Mouse (Mus musculus) stomach, embryonic 16.5 days (tissue): Measurements from ENCODE around the gene Atp5j2. TPM values are rescaled to one million over a fixed set of nuclear protein-coding genes. Genes with fewer than 3 reads are reported as not detected.

Source experiments
- ATAC-seq: fragments of 200-750 bp; cut with Nextera tagmentation; 2 replicates; pipeline ENCODE4 v1.8.0; 2017; ENCODE audit warnings: moderate number of reproducible peaks, moderate TSS enrichment; ENCODE audit not compliant: insufficient read depth, low FRiP score
- H3K27ac ChIP-seq: fragments of 300-500 bp; sonication (generic); 2 replicates; pipeline ENCODE4 v1.5.1; 2014; ENCODE audit warnings: low read length
- H3K27me3 ChIP-seq: fragments of 300-500 bp; sonication (generic); 2 replicates; pipeline ENCODE4 v1.6.1; 2014; ENCODE audit warnings: low read length, control low read depth, mixed read lengths; ENCODE audit not compliant: control insufficient read depth, insufficient read depth
- H3K36me3 ChIP-seq: fragments of 300-500 bp; sonication (generic); 2 replicates; pipeline ENCODE4 v1.6.1; 2014; ENCODE audit warnings: low read length; ENCODE audit not compliant: control insufficient read depth, insufficient read depth
- H3K4me1 ChIP-seq: fragments of 300-500 bp; sonication (generic); 2 replicates; pipeline ENCODE4 v1.6.1; 2014; ENCODE audit warnings: low read length, control low read depth, mixed read lengths; ENCODE audit not compliant: control insufficient read depth, insufficient read depth
- H3K4me2 ChIP-seq: fragments of 300-500 bp; sonication (generic); 2 replicates; pipeline ENCODE4 v1.6.1; 2014; ENCODE audit warnings: low read depth, low read length, mixed read lengths
- H3K4me3 ChIP-seq: fragments of 300-500 bp; sonication (generic); replicated peaks from 2 replicates; pipeline ENCODE4 v1.5.1; 2014; ENCODE audit warnings: mild to moderate bottlenecking, low read length
- H3K9ac ChIP-seq: fragments of 300-500 bp; sonication (generic); 2 replicates; pipeline ENCODE4 v1.6.1; 2014; ENCODE audit warnings: low read length
- H3K9me3 ChIP-seq: fragments of 300-500 bp; sonication (generic); replicated peaks from 2 replicates; pipeline ENCODE4 v1.6.1; 2016; ENCODE audit warnings: low read length, control low read depth; ENCODE audit not compliant: control insufficient read depth
- WGBS: fragments of 180-500 bp; shearing (Covaris S2); extraction: QIAGEN DNeasy Blood & Tissue Kit; methylation state at CpG from one replicate; pipeline ENCODE4 v1.1.7; 2014; 5-methylcytosine and 5-hydroxymethylcytosine counted together
- polyA plus RNA-seq: library from polyadenylated mRNA; unstranded; fragments of >200 nt; fragmentation: Nextera tagmentation; extraction: Ambion mirVana; gene quantifications from 2 replicates; pipeline ENCODE4 v1.2.1, GENCODE M21; 2015

Gene Atp5j2
- polyA plus RNA-seq, 1 experiment from 2014 or later: 758 TPM

- H3K4me1 ChIP-seq: no peaks in the 10 kb centered on the region
- H3K4me2 ChIP-seq: no peak overlapping the region
- ATAC-seq: no peak
- no peak overlapping the region for H3K9ac ChIP-seq
- no peaks in the 10 kb centered on the region for H3K27me3 ChIP-seq
- peaks cover 31% of the 10 kb centered on the region for H3K36me3 ChIP-seq
- no peak overlapping the region for H3K4me3 ChIP-seq
- WGBS: 88% methylated on average over 6 of the region's 6 CpGs
- no peaks in the 10 kb centered on the region for H3K9me3 ChIP-seq
- no peak overlapping the region for H3K27ac ChIP-seq
Observed at GRCm38 (mm10) chr5:145149294-145149693, 42.6 kb downstream of the Atp5j2 start.

DNA sequence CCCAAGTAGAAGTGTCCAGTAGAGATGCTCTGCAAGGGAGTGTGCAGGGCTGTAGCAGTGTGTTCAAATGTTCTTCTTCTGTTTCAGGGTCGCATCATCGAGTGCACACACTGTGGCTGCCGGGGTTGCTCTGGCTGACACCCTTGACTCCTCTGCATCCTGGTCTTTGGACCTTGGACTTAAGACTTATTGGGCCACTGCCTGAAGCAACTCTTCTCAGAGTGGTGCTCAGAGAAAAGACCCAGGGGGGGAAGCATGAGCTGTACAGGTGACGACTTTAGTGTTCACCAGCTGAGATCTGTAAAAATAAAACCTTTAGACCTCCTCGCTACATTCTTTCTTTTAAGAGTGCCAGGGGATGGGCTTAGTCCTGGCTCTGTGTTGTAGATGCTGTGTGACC, 44.1 kb downstream of the Atp5j2 start:
- no peaks in the 10 kb centered on the region for H3K9me3 ChIP-seq
- no peaks in the 10 kb centered on the region for H3K4me1 ChIP-seq
- no peak for ATAC-seq
- H3K27ac ChIP-seq: no peak overlapping the region
- 86% methylated on average over 5 of the region's 5 CpGs for WGBS
- no peak overlapping the region for H3K4me3 ChIP-seq
- no peaks in the 10 kb centered on the region for H3K27me3 ChIP-seq
- H3K4me2 ChIP-seq: no peak overlapping the region
- H3K9ac ChIP-seq: no peak overlapping the region
- peaks cover 36% of the 10 kb centered on the region for H3K36me3 ChIP-seq

GRCm38 (mm10) chr5:145140611-145141010, 51.3 kb downstream of the Atp5j2 start:
- peak overlapping the region; percentile 87 for H3K27ac ChIP-seq
- no peaks in the 10 kb centered on the region for H3K9me3 ChIP-seq
- under 1% methylated on average over 18 of the region's 18 CpGs for WGBS
- peaks cover 19% of the 10 kb centered on the region for H3K36me3 ChIP-seq
- no peaks in the 10 kb centered on the region for H3K27me3 ChIP-seq
- H3K4me2 ChIP-seq: peak overlapping the region; percentile 86
- H3K9ac ChIP-seq: peak overlapping the region; percentile 87
- H3K4me1 ChIP-seq: peaks cover 15% of the 10 kb centered on the region
- peak overlapping the region; percentile 94 for H3K4me3 ChIP-seq
- ATAC-seq: no peak

DNA sequence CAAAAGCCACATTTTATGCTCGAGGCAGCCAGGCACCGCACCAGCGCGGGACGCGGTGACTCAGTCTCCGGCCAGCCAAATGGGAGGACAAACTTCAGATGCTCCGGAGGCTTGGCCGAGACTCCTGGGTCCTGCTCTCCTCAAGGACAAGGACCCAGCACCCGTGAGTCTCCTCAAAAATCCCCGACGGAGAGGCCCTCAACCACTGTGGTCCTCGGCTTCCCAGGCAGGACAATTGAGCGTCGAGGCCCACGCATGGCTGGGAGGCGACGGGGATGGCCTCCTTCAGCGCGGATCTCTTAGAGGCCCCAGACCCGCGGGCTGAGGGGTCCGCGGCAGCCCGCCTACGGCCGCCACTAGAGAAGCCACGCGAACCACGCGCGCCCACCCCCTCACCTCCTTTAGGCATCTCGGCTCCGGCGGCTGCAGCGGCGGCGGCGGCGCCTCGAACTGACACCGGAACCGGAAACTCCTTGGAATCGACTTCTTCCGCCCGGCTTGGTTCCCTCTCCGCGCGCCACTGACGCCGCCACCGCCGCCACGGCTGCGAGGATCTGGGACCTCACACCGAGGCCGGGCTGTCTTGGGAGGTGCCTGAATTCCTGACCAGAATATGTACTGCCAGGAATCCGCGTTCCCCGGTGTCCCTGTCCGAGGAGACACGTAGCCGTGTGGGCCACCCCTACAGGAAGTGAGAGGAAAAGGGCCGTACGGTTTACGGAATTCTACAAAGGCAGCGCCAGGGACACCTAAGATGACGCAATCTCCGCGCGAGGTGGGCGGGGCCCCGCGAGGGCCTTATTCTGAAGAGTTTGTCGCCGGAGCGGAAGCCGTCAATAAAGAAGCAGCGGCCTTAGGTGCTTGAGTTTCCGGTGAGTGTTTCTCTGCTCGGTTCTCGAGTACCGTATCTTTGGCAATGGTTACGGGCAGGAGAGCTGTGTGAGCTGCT, 52.0 kb downstream of the Atp5j2 start, which contains the start of the genes Pdap1 and Bud31:
Pdap1 (minus strand) TSS at position 668 of the 949 bp plus-strand sequence.
Bud31 (plus strand) TSS at position 792 of the 949 bp plus-strand sequence.
- Histone ChIP-seq H3K27ac (peak within 1 kb of the TSS; percentile 87), H3K4me1 (peaks cover 15% of the 10 kb centered on the region), H3K36me3 (peaks cover 13% of the 10 kb centered on the region), H3K9ac (peak within 1 kb of the TSS; percentile 87), H3K4me3 (peak within 1 kb of the TSS; percentile 94), H3K27me3 (no peaks in the 10 kb centered on the region), H3K4me2 (peak within 1 kb of the TSS; percentile 86), H3K9me3 (no peaks in the 10 kb centered on the region)
- ATAC-seq: peak; percentile 94
- WGBS: under 1% methylated on average over 84 of the region's 84 CpGs

GRCm38 (mm10) chr5:145138836-145139235, 53.0 kb downstream of the Atp5j2 start:
- Histone ChIP-seq H3K36me3 (peaks cover 20% of the 10 kb centered on the region), H3K4me1 (peaks cover 15% of the 10 kb centered on the region), H3K4me2 (peak overlapping the region; percentile 81), H3K27me3 (no peaks in the 10 kb centered on the region), H3K27ac (no peak overlapping the region), H3K4me3 (peak overlapping the region; percentile 94), H3K9ac (peak overlapping the region; percentile 87), H3K9me3 (no peaks in the 10 kb centered on the region)
- no peak for ATAC-seq
- WGBS: 2% methylated on average over 6 of the region's 6 CpGs

Other genes starting within 250 kb of the Atp5j2 start
- 7.0 and 7.7 TPM in 2 replicates for gene Smurf1, start 226.2 kb downstream of the Atp5j2 start, polyA plus RNA-seq
- not detected in 2 replicates for gene Gm4871, start 159.3 kb downstream of the Atp5j2 start, polyA plus RNA-seq
- not detected in 2 replicates for gene 1700018F24Rik, start 149.1 kb downstream of the Atp5j2 start, polyA plus RNA-seq
- gene Arpc1a, start 108.2 kb downstream of the Atp5j2 start, polyA plus RNA-seq: 148 and 155 TPM in 2 replicates
- gene Kpna7, start 108.0 kb downstream of the Atp5j2 start, polyA plus RNA-seq: 0.08 and 0.27 TPM in 2 replicates
- gene Arpc1b, start 77.8 kb downstream of the Atp5j2 start, polyA plus RNA-seq: 381 and 399 TPM in 2 replicates
- 77.8 and 81.4 TPM in 2 replicates for gene Pdap1, start 51.8 kb downstream of the Atp5j2 start, polyA plus RNA-seq
- 147 and 167 TPM in 2 replicates for gene Bud31, start 51.7 kb downstream of the Atp5j2 start, polyA plus RNA-seq
- gene Ptcd1, start 25.0 kb downstream of the Atp5j2 start, polyA plus RNA-seq: 15.1 and 17.4 TPM in 2 replicates
- 35.2 and 36.3 TPM in 2 replicates for gene Cpsf4, start 24.8 kb downstream of the Atp5j2 start, polyA plus RNA-seq
- gene Zkscan14, start 9.8 kb upstream of the Atp5j2 start, polyA plus RNA-seq: 8.5 and 9.3 TPM in 2 replicates
- 11.1 and 11.3 TPM in 2 replicates for gene Zkscan5, start 12.5 kb upstream of the Atp5j2 start, polyA plus RNA-seq
- gene Zfp655, start 39.7 kb upstream of the Atp5j2 start, polyA plus RNA-seq: 33.8 and 34.2 TPM in 2 replicates
- 0.21 and 0.36 TPM in 2 replicates for gene Zscan25, start 88.4 kb upstream of the Atp5j2 start, polyA plus RNA-seq
- not detected in 2 replicates for gene Cyp3a57, start 153.2 kb upstream of the Atp5j2 start, polyA plus RNA-seq